Mouse (Mus musculus): Measurements from ENCODE around the gene Olfr1412. TPM values are rescaled to one million over a fixed set of nuclear protein-coding genes. Genes with fewer than 3 reads are reported as not detected.

Olfr1412 gene
- polyA plus RNA-seq, 1 experiment from 2014 or later, result not detected

DNA sequence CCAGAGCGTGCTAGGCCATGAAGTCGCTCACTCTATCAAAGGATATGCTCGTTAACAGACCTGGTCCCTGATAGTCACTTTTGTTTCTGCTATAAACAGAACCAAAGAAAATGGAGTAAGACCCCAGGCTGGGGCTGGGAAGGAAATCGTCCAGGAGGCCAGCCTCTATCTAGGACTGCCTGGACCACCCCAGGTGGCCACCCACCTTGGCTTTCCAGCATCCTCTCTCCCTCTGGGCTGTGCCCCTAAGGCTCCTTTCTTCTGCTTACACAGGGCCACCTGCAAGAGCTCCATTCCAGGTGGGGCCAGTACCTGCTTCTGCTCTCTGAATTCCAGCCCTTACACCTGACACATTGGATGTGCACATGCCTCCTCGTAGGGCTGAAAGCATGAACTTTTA lies 46.6 kb downstream of the Olfr1412 start:
- no peak overlapping the region for H3K4me3 ChIP-seq (ENCODE audit: inconsistent target)
- H3K36me3 ChIP-seq (ENCODE audit: inconsistent target), result peaks cover 16% of the 10 kb centered on the region
- WGBS (ENCODE audit: missing documents), result 93% methylated on average over 5 of the region's 5 CpGs
- no peak overlapping the region for H3K27ac ChIP-seq
- H3K79me2 ChIP-seq (ENCODE audit: inconsistent target), result no peaks in the 10 kb centered on the region

DNA sequence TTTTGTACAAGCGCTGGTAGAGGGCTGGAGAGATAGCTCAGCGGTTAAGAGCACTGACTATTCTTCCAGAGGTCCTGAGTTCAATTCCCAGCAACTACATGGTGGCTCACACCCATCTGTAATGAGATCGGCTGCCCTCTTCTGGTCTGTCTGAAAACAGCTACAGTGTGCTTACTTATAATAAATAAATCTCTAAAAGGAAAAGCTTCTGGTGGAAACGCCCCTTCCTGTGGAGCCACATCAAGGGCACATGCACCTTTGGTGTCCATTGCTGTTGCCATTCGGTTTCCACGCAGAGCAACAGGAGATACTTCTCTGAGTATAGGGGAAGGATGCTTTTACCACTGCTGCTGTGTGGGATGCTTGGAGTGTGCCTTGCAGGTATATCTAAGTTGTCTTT lies 47.4 kb downstream of the Olfr1412 start:
- H3K27ac ChIP-seq, result no peak overlapping the region
- peaks cover 23% of the 10 kb centered on the region for H3K36me3 ChIP-seq (ENCODE audit: inconsistent target)
- peaks cover 1% of the 10 kb centered on the region; the same call in 1 of the 2 replicates for H3K79me2 ChIP-seq (ENCODE audit: inconsistent target)
- H3K4me3 ChIP-seq (ENCODE audit: inconsistent target), result no peak overlapping the region
- WGBS (ENCODE audit: missing documents), result 52% methylated on average over 6 of the region's 6 CpGs

DNA sequence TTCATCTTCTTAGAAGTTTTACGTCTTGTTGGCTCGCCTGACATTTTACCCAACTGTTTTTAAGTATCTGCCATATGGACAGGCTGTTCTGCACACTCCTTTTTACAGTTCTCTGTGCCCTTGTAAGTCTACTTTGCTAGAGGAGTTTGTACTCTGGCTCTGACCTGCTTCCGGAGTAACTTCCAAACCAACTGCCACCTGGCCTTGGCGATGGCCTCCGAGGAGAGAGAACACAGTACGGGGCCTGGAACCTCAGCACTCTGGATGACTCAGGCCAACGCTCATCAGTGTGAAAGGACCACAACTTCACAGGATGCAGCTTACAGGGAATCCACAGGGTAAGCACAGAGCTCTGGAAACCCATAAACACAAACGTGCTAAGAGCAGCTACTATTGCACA lies 48.1 kb downstream of the Olfr1412 start:
- 63% methylated on average over 8 of the region's 8 CpGs for WGBS (ENCODE audit: missing documents)
- H3K79me2 ChIP-seq (ENCODE audit: inconsistent target), result peaks cover 9% of the 10 kb centered on the region
- no peak overlapping the region for H3K4me3 ChIP-seq (ENCODE audit: inconsistent target)
- no peak overlapping the region for H3K27ac ChIP-seq
- H3K36me3 ChIP-seq (ENCODE audit: inconsistent target), result peaks cover 31% of the 10 kb centered on the region

DNA sequence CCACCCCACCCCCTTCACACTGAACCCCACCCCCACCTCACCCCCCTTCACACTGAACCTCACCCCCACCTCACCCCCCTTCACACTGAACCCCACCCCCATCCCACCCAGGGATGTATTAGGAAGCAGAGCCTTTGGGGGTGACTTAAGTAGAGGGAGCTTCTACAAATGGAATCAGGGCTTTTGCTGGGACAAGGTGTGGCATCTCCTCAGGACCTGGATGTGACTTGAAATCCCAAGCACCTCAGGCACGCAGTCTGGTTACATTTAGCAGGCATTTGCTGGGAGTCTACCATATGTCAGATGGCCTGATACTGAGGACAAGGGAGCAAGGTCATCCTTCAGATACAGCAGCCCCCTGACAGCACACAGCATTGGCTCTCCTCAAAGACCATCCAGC lies 49.0 kb downstream of the Olfr1412 start:
- no peak overlapping the region for H3K4me3 ChIP-seq (ENCODE audit: inconsistent target)
- peaks cover 18% of the 10 kb centered on the region for H3K79me2 ChIP-seq (ENCODE audit: inconsistent target)
- no peak overlapping the region for H3K27ac ChIP-seq
- peaks cover 39% of the 10 kb centered on the region for H3K36me3 ChIP-seq (ENCODE audit: inconsistent target)
- 85% methylated on average over 1 of the region's 1 CpGs for WGBS (ENCODE audit: missing documents)

DNA sequence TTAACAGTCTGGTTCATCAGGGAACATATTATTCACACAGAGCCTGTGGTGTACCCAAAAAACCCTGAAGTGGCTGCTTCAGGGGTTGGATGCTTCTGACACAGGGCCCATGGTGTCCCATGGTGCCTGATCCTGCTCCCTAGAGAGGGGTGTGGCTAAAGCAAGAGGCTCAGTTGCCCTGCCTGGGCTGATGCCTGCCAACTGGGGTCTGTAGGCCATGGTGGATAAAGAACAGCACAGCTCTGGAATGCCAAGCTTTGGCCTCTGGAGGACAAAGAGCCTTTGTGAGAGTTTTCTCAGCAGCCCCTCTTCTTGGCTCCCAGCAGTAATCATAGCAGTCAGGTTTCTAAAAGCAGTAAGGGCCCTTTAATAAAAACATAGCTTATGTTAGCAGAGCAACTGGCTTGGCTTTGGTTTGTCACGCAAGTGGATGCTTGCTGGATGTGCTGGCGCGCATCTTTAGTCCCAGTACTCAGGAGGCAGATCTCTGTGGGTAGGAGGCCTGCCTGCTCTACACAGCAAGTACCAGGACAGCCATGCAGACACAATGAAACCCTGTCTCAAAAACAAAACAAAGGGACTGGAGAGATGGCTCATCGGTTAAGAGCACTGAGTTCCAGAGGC lies 49.5 kb downstream of the Olfr1412 start:
- no peak overlapping the region for H3K4me3 ChIP-seq (ENCODE audit: inconsistent target)
- 92% methylated on average over 4 of the region's 4 CpGs for WGBS (ENCODE audit: missing documents)
- H3K79me2 ChIP-seq (ENCODE audit: inconsistent target), result peaks cover 23% of the 10 kb centered on the region
- H3K27ac ChIP-seq, result no peak overlapping the region
- peaks cover 39% of the 10 kb centered on the region for H3K36me3 ChIP-seq (ENCODE audit: inconsistent target)

DNA sequence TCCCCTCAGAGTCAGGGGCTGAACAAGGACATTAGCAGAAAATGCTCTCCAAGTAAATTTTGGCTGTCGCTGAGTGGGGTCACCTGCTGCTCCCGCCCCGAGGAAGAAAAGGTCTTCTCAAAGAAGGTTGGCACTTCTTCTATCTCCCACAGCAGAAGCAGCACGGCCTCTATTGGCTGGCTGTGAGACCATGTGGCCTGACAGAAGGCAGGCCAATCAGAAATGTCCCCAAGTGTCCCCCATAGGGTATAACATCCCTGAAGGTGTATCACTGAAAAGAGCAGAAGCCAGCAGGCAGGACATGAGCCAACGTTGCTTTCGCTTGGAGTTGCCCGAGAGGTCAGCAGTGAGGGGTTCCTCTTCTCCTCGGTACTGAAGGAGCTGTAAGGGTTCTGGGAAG lies 50.4 kb downstream of the Olfr1412 start:
- Histone ChIP-seq H3K27ac (no peak overlapping the region), H3K4me3 (ENCODE audit: inconsistent target) (no peak overlapping the region), H3K79me2 (ENCODE audit: inconsistent target) (peaks cover 32% of the 10 kb centered on the region), H3K36me3 (ENCODE audit: inconsistent target) (peaks cover 39% of the 10 kb centered on the region)
- 86% methylated on average over 8 of the region's 8 CpGs for WGBS (ENCODE audit: missing documents)

DNA sequence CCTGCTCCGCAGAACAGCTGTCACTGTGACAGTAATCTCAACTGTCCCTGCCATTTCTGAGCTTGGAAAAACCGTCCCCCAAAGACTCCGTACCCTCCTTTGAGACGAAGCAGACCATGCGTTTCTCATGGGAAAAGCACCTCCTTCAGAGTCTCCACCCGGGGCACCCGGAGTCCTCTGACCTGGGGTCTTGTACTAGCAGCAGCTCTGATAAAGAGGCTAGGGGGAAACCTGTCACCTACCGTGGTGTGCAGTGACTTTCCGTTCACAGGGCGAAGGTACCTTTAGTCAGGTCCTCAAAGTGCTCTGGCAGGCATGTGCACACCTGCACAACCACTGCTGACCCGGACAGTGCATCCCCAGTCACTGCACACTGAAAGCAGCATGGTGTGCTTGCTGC lies 51.1 kb downstream of the Olfr1412 start:
- Histone ChIP-seq H3K4me3 (ENCODE audit: inconsistent target) (no peak overlapping the region), H3K79me2 (ENCODE audit: inconsistent target) (peaks cover 38% of the 10 kb centered on the region), H3K36me3 (ENCODE audit: inconsistent target) (peaks cover 39% of the 10 kb centered on the region), H3K27ac (no peak overlapping the region)
- 97% methylated on average over 11 of the region's 11 CpGs for WGBS (ENCODE audit: missing documents)

DNA sequence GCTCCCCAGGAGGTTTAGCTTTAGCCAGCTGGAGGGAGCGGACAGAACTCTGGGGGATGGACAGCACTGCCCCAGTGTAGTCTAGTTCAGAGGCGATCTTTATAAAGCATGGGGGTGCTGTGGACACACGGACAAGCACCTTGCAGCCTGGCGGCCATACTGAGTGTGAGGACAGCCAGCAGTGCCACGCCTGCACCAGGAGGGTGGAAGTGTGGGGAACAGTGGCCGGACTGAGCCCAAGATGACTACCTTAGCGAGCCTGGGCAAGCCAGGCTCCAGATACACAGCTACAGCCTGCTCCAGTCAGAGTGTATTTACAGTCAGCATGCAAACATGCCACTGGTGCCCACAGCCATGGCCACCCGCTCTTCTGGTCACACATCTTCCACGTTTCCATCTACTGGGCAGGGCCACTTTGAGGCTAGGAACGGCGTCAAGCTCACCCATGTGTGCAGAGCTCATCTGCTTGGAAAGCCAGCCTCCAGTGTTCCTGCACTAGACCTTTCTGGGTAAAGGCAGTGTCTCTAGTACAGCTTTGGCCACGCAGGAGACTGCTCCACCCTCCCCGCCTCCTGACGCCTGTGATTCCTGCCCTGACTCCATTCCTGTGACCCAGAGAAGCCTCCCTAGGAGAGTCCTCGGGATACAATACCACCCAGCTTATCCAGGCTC lies 52.1 kb downstream of the Olfr1412 start:
- no peak overlapping the region for H3K4me3 ChIP-seq (ENCODE audit: inconsistent target)
- no peak overlapping the region for H3K27ac ChIP-seq
- peaks cover 38% of the 10 kb centered on the region for H3K79me2 ChIP-seq (ENCODE audit: inconsistent target)
- H3K36me3 ChIP-seq (ENCODE audit: inconsistent target), result peaks cover 39% of the 10 kb centered on the region
- WGBS (ENCODE audit: missing documents), result 97% methylated on average over 15 of the region's 15 CpGs

DNA sequence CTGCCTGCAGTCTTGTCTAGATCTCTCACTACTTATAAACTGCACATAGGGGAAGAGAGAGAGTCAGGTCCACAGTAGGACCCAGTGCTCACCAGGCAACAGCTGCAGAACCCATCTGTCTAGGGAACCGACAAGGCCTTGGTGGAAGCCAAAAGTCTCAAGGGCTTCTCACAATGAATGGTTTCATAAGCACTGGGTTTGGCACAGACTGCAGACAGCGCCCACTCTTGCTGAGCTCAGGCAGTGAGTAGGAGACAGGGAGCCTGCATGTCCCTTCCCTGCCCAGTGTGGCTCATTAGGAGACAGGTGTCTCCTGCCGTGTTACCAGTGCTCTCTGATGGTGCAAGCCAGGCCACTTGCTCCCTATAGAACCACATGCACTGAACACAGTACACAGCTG lies 52.6 kb downstream of the Olfr1412 start:
- Histone ChIP-seq H3K4me3 (ENCODE audit: inconsistent target) (no peak overlapping the region), H3K27ac (no peak overlapping the region), H3K36me3 (ENCODE audit: inconsistent target) (peaks cover 39% of the 10 kb centered on the region), H3K79me2 (ENCODE audit: inconsistent target) (peaks cover 38% of the 10 kb centered on the region)
- 96% methylated on average over 3 of the region's 3 CpGs for WGBS (ENCODE audit: missing documents)

DNA sequence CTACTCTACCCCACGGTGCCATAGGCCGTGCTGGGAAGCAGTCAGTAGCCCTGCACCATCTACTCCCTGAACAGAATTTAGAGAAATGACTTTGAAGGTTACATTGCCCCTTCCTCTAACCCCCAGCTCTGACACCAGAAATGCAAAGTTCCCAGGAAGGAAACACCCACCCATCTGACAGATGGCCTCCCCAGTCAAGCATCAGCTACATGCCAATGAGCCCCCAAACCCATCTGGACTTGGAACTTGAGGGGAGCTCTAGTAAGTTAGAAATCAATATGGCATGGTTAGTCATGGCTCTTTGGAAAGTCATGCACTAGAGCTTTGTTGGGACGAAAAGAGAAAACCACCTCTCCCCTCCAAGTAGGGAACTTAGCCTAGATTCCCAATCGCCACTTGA lies 53.2 kb downstream of the Olfr1412 start:
- no peak overlapping the region for H3K4me3 ChIP-seq (ENCODE audit: inconsistent target)
- H3K79me2 ChIP-seq (ENCODE audit: inconsistent target), result peaks cover 38% of the 10 kb centered on the region
- H3K27ac ChIP-seq, result no peak overlapping the region
- peaks cover 39% of the 10 kb centered on the region for H3K36me3 ChIP-seq (ENCODE audit: inconsistent target)
- WGBS (ENCODE audit: missing documents), result 94% methylated on average over 4 of the region's 4 CpGs

DNA sequence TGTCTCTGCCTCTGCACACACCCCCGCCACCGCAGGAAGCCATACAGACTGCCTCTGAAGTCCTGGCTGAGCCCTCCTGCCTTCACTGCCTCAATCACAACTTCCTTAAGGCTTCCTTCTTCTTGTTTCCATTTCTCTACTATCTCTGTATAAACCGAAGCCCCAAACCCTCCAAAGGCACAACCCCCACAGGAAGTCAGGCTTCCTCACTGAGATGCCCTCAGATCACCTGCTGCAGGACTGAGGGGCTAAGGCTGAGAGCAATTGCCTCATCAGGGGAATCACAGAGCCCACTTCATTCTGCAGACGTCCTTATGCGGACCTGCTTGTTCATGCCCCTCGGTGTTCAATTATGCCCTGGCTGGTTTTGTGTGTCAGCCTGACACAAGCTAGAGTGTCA lies 54.8 kb downstream of the Olfr1412 start:
- peak overlapping the region; percentile 66 for H3K27ac ChIP-seq
- 23% methylated on average over 6 of the region's 6 CpGs for WGBS (ENCODE audit: missing documents)
- H3K79me2 ChIP-seq (ENCODE audit: inconsistent target), result peaks cover 38% of the 10 kb centered on the region
- peak overlapping the region; percentile 94 for H3K4me3 ChIP-seq (ENCODE audit: inconsistent target)
- H3K36me3 ChIP-seq (ENCODE audit: inconsistent target), result peaks cover 39% of the 10 kb centered on the region

Other genes with a start within 250 kb of the Olfr1412 start
- gene Ndufa10, start 111.9 kb upstream of the Olfr1412 start, polyA plus RNA-seq (2018), result 60.6 to 72.4 TPM (median 71.0 TPM) in 3 replicates
- gene Olfr1416, start 100.7 kb upstream of the Olfr1412 start, polyA plus RNA-seq (2018), result not detected in 3 replicates
- gene Olfr1415, start 89.7 kb upstream of the Olfr1412 start, polyA plus RNA-seq (2018), result not detected in 3 replicates
- gene Olfr1414, start 67.1 kb upstream of the Olfr1412 start, polyA plus RNA-seq (2018), result not detected in 3 replicates
- gene Olfr1413, start 14.5 kb upstream of the Olfr1412 start, polyA plus RNA-seq (2018), result not detected in 3 replicates
- not detected in 3 replicates for gene Olfr1411, start 8.6 kb downstream of the Olfr1412 start, polyA plus RNA-seq (2018)
- gene Olfr1410, start 20.0 kb downstream of the Olfr1412 start, polyA plus RNA-seq (2018), result not detected in 3 replicates
- gene Olfr12, start 32.0 kb downstream of the Olfr1412 start, polyA plus RNA-seq (2018), result not detected in 3 replicates
- 112 to 471 TPM (median 428 TPM) in 3 replicates for gene Cops9, start 56.2 kb downstream of the Olfr1412 start, polyA plus RNA-seq (2018)
- not detected in 3 replicates for gene Otos, start 63.1 kb downstream of the Olfr1412 start, polyA plus RNA-seq (2018)
- gene Gpc1, start 245.9 kb downstream of the Olfr1412 start, polyA plus RNA-seq (2018), result 0.30 to 2.0 TPM (median 0.53 TPM) in 3 replicates

Measured in macrophage (primary cell).